Mouse (Mus musculus): ENCODE results near the gene Tnr. TPM values are rescaled to one million over a fixed set of nuclear protein-coding genes. Genes with fewer than 3 reads are reported as not detected.

Tnr gene
- polyA plus RNA-seq, 1 experiment from 2014 or later = not detected

GRCm38 (mm10) chr1:159678221-159678935 lies 154.8 kb downstream of the Tnr start:
- no peak; the same call in 1 of the 2 replicates for ATAC-seq (ENCODE audit: insufficient number of reproducible peaks, insufficient read depth, low FRiP score, low read depth)
- 58% methylated on average over 10 of the region's 10 CpGs for WGBS

DNA sequence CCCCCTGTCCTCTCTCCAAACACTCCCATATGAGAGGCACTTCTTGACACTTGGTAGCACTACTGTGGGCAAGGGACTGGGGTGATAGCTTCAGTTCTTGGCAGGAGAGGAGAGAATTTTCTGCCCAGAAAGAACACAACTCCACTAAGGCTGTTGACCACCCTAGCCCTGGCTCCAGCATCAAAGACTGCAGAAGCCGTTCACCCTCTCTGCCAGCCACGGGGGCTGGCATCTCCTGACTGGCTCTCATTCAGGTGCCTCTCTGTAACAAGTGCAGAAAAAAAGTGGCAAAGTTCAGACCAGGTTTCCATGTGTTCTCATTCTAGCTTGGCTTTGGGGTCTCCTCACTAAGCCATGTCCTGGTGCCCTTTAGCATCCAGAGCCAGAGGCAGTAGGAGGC lies 157.7 kb downstream of the Tnr start:
- no peaks in the 10 kb centered on the region for H3K36me3 ChIP-seq (ENCODE audit: control insufficient read depth, insufficient read depth, low read length)
- WGBS = 64% methylated on average over 2 of the region's 2 CpGs
- no peak overlapping the region for H3K4me3 ChIP-seq (ENCODE audit: control insufficient read depth in 1 of 2, insufficient read depth in 1 of 2, low read depth in 1 of 2, low read length in 2 of 2)
- no peak overlapping the region for H3K9ac ChIP-seq (ENCODE audit: low read length)
- H3K27ac ChIP-seq (replicated peaks in 1 of 2; ENCODE audit: control insufficient read depth in 1 of 2, insufficient read depth in 1 of 2, low read depth in 2 of 2, low read length in 2 of 2) = no peak overlapping the region
- H3K4me2 ChIP-seq (ENCODE audit: low read length) = no peak overlapping the region
- H3K27me3 ChIP-seq (ENCODE audit: control insufficient read depth, insufficient read depth, low read length) = no peaks in the 10 kb centered on the region
- H3K9me3 ChIP-seq (ENCODE audit: control insufficient read depth, low read length) = no peaks in the 10 kb centered on the region
- peaks cover 5 to 6% of the 10 kb centered on the region in 2 experiments; a peak in 3 of 4 replicates for H3K4me1 ChIP-seq (ENCODE audit: control insufficient read depth in 2 of 2, insufficient read depth in 2 of 2, low read length in 2 of 2)
- ATAC-seq (ENCODE audit: insufficient number of reproducible peaks, insufficient read depth, low FRiP score, low read depth) = no peak

More at GRCm38 (mm10) chr1:159678221-159678935, 154.8 kb downstream of the Tnr start:
- no peak overlapping the region for H3K27ac ChIP-seq (replicated peaks in 1 of 2; ENCODE audit: control insufficient read depth in 1 of 2, insufficient read depth in 1 of 2, low read depth in 2 of 2, low read length in 2 of 2)
- H3K4me2 ChIP-seq (ENCODE audit: low read length) = no peak overlapping the region
- no peak overlapping the region for H3K9ac ChIP-seq (ENCODE audit: low read length)
- H3K36me3 ChIP-seq (ENCODE audit: control insufficient read depth, insufficient read depth, low read length) = no peaks in the 10 kb centered on the region
- H3K27me3 ChIP-seq (ENCODE audit: control insufficient read depth, insufficient read depth, low read length) = no peaks in the 10 kb centered on the region
- H3K4me3 ChIP-seq (ENCODE audit: control insufficient read depth in 1 of 2, insufficient read depth in 1 of 2, low read depth in 1 of 2, low read length in 2 of 2) = no peak overlapping the region
- H3K4me1 ChIP-seq (ENCODE audit: control insufficient read depth in 2 of 2, insufficient read depth in 2 of 2, low read length in 2 of 2) = peaks cover 0 to 4% of the 10 kb centered on the region in 2 experiments; a peak in 2 of 4 replicates
- no peaks in the 10 kb centered on the region for H3K9me3 ChIP-seq (ENCODE audit: control insufficient read depth, low read length)

DNA sequence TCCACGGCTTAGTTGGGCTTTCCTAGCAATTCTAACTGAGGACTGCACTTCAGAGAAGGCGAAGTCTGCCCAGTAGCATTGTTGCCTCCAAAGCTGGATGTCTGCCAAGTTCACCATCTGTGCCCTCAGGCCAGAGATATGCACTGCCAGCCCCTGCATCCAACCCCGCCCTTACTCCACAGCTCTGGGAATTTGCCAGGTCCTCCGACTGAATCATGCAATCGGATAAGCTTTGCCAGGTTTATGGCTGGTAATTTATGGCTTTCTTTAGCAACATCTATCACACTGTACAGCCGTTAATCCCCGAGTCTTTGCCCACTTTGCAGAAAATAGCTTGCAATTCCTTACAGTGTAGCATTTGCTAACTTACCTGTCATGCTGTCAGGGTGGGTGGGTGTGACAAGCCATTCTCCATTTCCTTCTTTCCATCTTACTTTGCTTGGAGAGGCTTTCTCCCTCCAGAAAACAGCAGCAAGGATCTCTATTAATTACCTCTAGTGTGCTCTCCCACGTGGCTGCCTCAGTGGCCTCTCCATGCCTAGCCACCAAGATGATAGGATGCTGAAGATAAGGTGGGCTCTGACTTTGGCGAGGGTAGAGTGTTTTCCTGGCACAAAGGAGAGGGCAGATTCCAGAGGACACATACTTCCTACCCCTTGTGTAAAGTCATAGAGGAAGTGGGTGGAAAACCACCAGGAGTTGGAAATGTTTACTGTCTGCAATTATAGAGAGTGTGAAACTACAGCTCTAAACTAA lies 163.1 kb downstream of the Tnr start:
- Histone ChIP-seq H3K27ac (replicated peaks in 1 of 2; ENCODE audit: control insufficient read depth in 1 of 2, insufficient read depth in 1 of 2, low read depth in 2 of 2, low read length in 2 of 2) (peak overlapping the region; percentile 41 to 67; a peak in 3 of 4 replicates), H3K9ac (ENCODE audit: low read length) (no peak overlapping the region), H3K9me3 (ENCODE audit: control insufficient read depth, low read length) (no peaks in the 10 kb centered on the region), H3K4me2 (ENCODE audit: low read length) (peak overlapping the region; percentile 34), H3K4me1 (ENCODE audit: control insufficient read depth in 2 of 2, insufficient read depth in 2 of 2, low read length in 2 of 2) (peaks cover 7 to 13% of the 10 kb centered on the region in 2 experiments), H3K27me3 (ENCODE audit: control insufficient read depth, insufficient read depth, low read length) (no peaks in the 10 kb centered on the region), H3K36me3 (ENCODE audit: control insufficient read depth, insufficient read depth, low read length) (no peaks in the 10 kb centered on the region), H3K4me3 (ENCODE audit: control insufficient read depth in 1 of 2, insufficient read depth in 1 of 2, low read depth in 1 of 2, low read length in 2 of 2) (no peak overlapping the region)
- WGBS = 17% methylated on average over 9 of the region's 9 CpGs
- ATAC-seq (ENCODE audit: insufficient number of reproducible peaks, insufficient read depth, low FRiP score, low read depth) = peak; percentile 80

DNA sequence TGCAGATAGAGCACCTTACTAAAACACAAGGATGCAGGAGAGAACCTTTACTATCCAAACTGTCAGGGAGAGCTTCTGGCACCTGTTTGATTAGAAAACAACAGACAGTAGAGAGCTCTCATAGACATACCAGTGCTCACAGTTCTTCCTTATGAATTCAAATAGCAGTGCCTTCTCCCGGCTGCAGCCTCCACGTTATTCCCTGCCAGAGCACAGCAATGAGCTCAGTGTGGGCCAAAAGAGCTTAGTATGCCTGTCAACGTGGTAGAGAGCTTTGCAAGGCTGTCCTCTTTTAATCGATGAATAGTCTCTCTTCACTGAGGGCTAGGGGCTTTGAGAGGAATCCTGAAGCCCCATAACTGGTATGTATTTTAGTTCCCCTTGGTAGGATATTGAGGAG lies 173.1 kb downstream of the Tnr start:
- H3K4me1 ChIP-seq (ENCODE audit: control insufficient read depth in 2 of 2, insufficient read depth in 2 of 2, low read length in 2 of 2) = no peaks in the 10 kb centered on the region
- H3K9me3 ChIP-seq (ENCODE audit: control insufficient read depth, low read length) = no peaks in the 10 kb centered on the region
- no peak overlapping the region for H3K4me2 ChIP-seq (ENCODE audit: low read length)
- no peak overlapping the region for H3K9ac ChIP-seq (ENCODE audit: low read length)
- WGBS = 54% methylated on average over 4 of the region's 4 CpGs
- no peaks in the 10 kb centered on the region for H3K27me3 ChIP-seq (ENCODE audit: control insufficient read depth, insufficient read depth, low read length)
- ATAC-seq (ENCODE audit: insufficient number of reproducible peaks, insufficient read depth, low FRiP score, low read depth) = no peak
- H3K36me3 ChIP-seq (ENCODE audit: control insufficient read depth, insufficient read depth, low read length) = no peaks in the 10 kb centered on the region
- no peak overlapping the region for H3K4me3 ChIP-seq (ENCODE audit: control insufficient read depth in 1 of 2, insufficient read depth in 1 of 2, low read depth in 1 of 2, low read length in 2 of 2)
- H3K27ac ChIP-seq (replicated peaks in 1 of 2; ENCODE audit: control insufficient read depth in 1 of 2, insufficient read depth in 1 of 2, low read depth in 2 of 2, low read length in 2 of 2) = no peak overlapping the region

- ATAC-seq (ENCODE audit: insufficient number of reproducible peaks, insufficient read depth, low FRiP score, low read depth) = no peak
- H3K27ac ChIP-seq (replicated peaks in 1 of 2; ENCODE audit: control insufficient read depth in 1 of 2, insufficient read depth in 1 of 2, low read depth in 2 of 2, low read length in 2 of 2) = no peak overlapping the region
- no peaks in the 10 kb centered on the region for H3K27me3 ChIP-seq (ENCODE audit: control insufficient read depth, insufficient read depth, low read length)
- no peaks in the 10 kb centered on the region for H3K4me1 ChIP-seq (ENCODE audit: control insufficient read depth in 2 of 2, insufficient read depth in 2 of 2, low read length in 2 of 2)
- H3K4me3 ChIP-seq (ENCODE audit: control insufficient read depth in 1 of 2, insufficient read depth in 1 of 2, low read depth in 1 of 2, low read length in 2 of 2) = no peak overlapping the region
- H3K36me3 ChIP-seq (ENCODE audit: control insufficient read depth, insufficient read depth, low read length) = no peaks in the 10 kb centered on the region
- H3K9ac ChIP-seq (ENCODE audit: low read length) = no peak overlapping the region
- WGBS = 75% methylated on average over 5 of the region's 9 CpGs
- no peak overlapping the region for H3K4me2 ChIP-seq (ENCODE audit: low read length)
- H3K9me3 ChIP-seq (ENCODE audit: control insufficient read depth, low read length) = no peaks in the 10 kb centered on the region
Measured at GRCm38 (mm10) chr1:159702038-159702437, 178.5 kb downstream of the Tnr start.

GRCm38 (mm10) chr1:159704925-159705324 lies 181.4 kb downstream of the Tnr start:
- no peak overlapping the region for H3K27ac ChIP-seq (replicated peaks in 1 of 2; ENCODE audit: control insufficient read depth in 1 of 2, insufficient read depth in 1 of 2, low read depth in 2 of 2, low read length in 2 of 2)
- H3K4me3 ChIP-seq (ENCODE audit: control insufficient read depth in 1 of 2, insufficient read depth in 1 of 2, low read depth in 1 of 2, low read length in 2 of 2) = no peak overlapping the region
- no peak overlapping the region for H3K4me2 ChIP-seq (ENCODE audit: low read length)
- ATAC-seq (ENCODE audit: insufficient number of reproducible peaks, insufficient read depth, low FRiP score, low read depth) = no peak
- no peak overlapping the region for H3K9ac ChIP-seq (ENCODE audit: low read length)
- H3K36me3 ChIP-seq (ENCODE audit: control insufficient read depth, insufficient read depth, low read length) = no peaks in the 10 kb centered on the region
- H3K9me3 ChIP-seq (ENCODE audit: control insufficient read depth, low read length) = no peaks in the 10 kb centered on the region
- WGBS = 72% methylated on average over 3 of the region's 3 CpGs
- H3K27me3 ChIP-seq (ENCODE audit: control insufficient read depth, insufficient read depth, low read length) = no peaks in the 10 kb centered on the region
- H3K4me1 ChIP-seq (ENCODE audit: control insufficient read depth in 2 of 2, insufficient read depth in 2 of 2, low read length in 2 of 2) = no peaks in the 10 kb centered on the region

DNA sequence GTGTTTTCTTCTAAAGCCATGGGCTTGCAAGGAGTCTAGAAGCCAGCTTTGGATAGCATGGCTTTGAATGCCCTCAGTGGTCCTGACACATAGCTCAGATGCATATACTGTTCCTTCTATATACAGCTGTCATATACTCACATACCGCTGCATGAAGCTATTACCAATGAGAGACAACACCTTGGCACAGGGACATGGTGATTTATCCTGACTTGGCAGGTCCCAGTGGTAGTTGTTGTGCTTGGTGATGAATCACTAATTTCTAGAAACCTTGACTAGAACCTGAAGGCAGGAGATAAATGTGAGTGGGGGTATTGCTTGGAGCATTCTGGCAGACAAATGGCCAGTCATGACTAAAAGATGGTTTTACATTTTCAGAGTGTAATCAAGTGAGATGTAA lies 192.7 kb downstream of the Tnr start:
- WGBS = 79% methylated on average over 1 of the region's 1 CpGs
- Histone ChIP-seq H3K9ac (ENCODE audit: low read length) (no peak overlapping the region), H3K4me2 (ENCODE audit: low read length) (no peak overlapping the region), H3K27ac (replicated peaks in 1 of 2; ENCODE audit: control insufficient read depth in 1 of 2, insufficient read depth in 1 of 2, low read depth in 2 of 2, low read length in 2 of 2) (no peak overlapping the region), H3K36me3 (ENCODE audit: control insufficient read depth, insufficient read depth, low read length) (no peaks in the 10 kb centered on the region), H3K27me3 (ENCODE audit: control insufficient read depth, insufficient read depth, low read length) (no peaks in the 10 kb centered on the region), H3K4me3 (ENCODE audit: control insufficient read depth in 1 of 2, insufficient read depth in 1 of 2, low read depth in 1 of 2, low read length in 2 of 2) (no peak overlapping the region), H3K9me3 (ENCODE audit: control insufficient read depth, low read length) (no peaks in the 10 kb centered on the region), H3K4me1 (ENCODE audit: control insufficient read depth in 2 of 2, insufficient read depth in 2 of 2, low read length in 2 of 2) (no peaks in the 10 kb centered on the region)
- ATAC-seq (ENCODE audit: insufficient number of reproducible peaks, insufficient read depth, low FRiP score, low read depth) = no peak
